Mouse (Mus musculus): Measurements from ENCODE around the gene Psrc1. TPM values are rescaled to one million over a fixed set of nuclear protein-coding genes. Genes with fewer than 3 reads are reported as not detected.
A peak's percentile ranks its signal among the peaks of the same experiment; 100 is the strongest.

Psrc1 gene
- total RNA-seq, 4 experiments from 2014 or later, result 11.1 to 13.8 (median 11.7) TPM

- DNase-seq (ENCODE audit: low spot score in 2 of 2), result peak in 1 of 2 experiments; percentile 84
These were observed 2.5 kb downstream of the Psrc1 start for GRCm38 (mm10) chr3:108386186-108386585.

- peak; percentile 92 to 98 for DNase-seq (ENCODE audit: low spot score in 2 of 2)
These were observed 5.5 kb downstream of the Psrc1 start for GRCm38 (mm10) chr3:108389111-108389545.

- no peak for DNase-seq (ENCODE audit: low spot score in 2 of 2)
These were observed 8.7 kb downstream of the Psrc1 start for GRCm38 (mm10) chr3:108392299-108392698.

GRCm38 (mm10) chr3:108392793-108393192 lies 9.2 kb downstream of the Psrc1 start:
- DNase-seq (ENCODE audit: low spot score in 2 of 2), result no peak

GRCm38 (mm10) chr3:108398281-108398680 lies 14.6 kb downstream of the Psrc1 start:
- no peak for DNase-seq (ENCODE audit: low spot score in 2 of 2)

GRCm38 (mm10) chr3:108400442-108400841 lies 16.8 kb downstream of the Psrc1 start:
- no peak for DNase-seq (ENCODE audit: low spot score in 2 of 2)

GRCm38 (mm10) chr3:108401692-108402527 lies 18.3 kb downstream of the Psrc1 start:
- DNase-seq (ENCODE audit: low spot score in 2 of 2), result peak in 1 of 2 experiments; percentile 88

- DNase-seq (ENCODE audit: low spot score in 2 of 2), result no peak
These were observed 18.9 kb downstream of the Psrc1 start for GRCm38 (mm10) chr3:108402528-108402920.

- peak in 1 of 2 experiments; percentile 83 for DNase-seq (ENCODE audit: low spot score in 2 of 2)
These were observed 22.1 kb downstream of the Psrc1 start for GRCm38 (mm10) chr3:108405536-108406305.

- peak in 1 of 2 experiments; percentile 75 for DNase-seq (ENCODE audit: low spot score in 2 of 2)
These were observed 22.8 kb downstream of the Psrc1 start for GRCm38 (mm10) chr3:108406306-108406885.

- DNase-seq (ENCODE audit: low spot score in 2 of 2), result no peak
These were observed 24.9 kb downstream of the Psrc1 start for GRCm38 (mm10) chr3:108408517-108409008.

- DNase-seq (ENCODE audit: low spot score in 2 of 2), result no peak
These were observed 26.2 kb downstream of the Psrc1 start for GRCm38 (mm10) chr3:108409656-108410358.

- no peak for DNase-seq (ENCODE audit: low spot score in 2 of 2)
These were observed 26.7 kb downstream of the Psrc1 start for GRCm38 (mm10) chr3:108410359-108410714.

GRCm38 (mm10) chr3:108411026-108411753 lies 27.6 kb downstream of the Psrc1 start:
- no peak for DNase-seq (ENCODE audit: low spot score in 2 of 2)

GRCm38 (mm10) chr3:108411754-108412121 lies 28.1 kb downstream of the Psrc1 start:
- DNase-seq (ENCODE audit: low spot score in 2 of 2), result no peak

- DNase-seq (ENCODE audit: low spot score in 2 of 2), result no peak
These were observed 30.2 kb downstream of the Psrc1 start for GRCm38 (mm10) chr3:108413634-108414360.

- no peak for DNase-seq (ENCODE audit: low spot score in 2 of 2)
These were observed 31.5 kb downstream of the Psrc1 start, which contains the start of gene Celsr2 for GRCm38 (mm10) chr3:108414857-108415830. Gene Celsr2, minus strand, starts transcription at chr3:108415552.

- peak; percentile 66 to 84 for DNase-seq (ENCODE audit: low spot score in 2 of 2)
These were observed 32.2 kb downstream of the Psrc1 start for GRCm38 (mm10) chr3:108415831-108416223.

- no peak for DNase-seq (ENCODE audit: low spot score in 2 of 2)
These were observed 39.4 kb downstream of the Psrc1 start for GRCm38 (mm10) chr3:108423006-108423405.

Data from left cerebral cortex, adult 8-10 months (tissue).